Mouse (Mus musculus): ENCODE results near the gene Erp29.

GRCm38 (mm10) chr5:121422787-121423186 is 29.5 kb downstream of the Erp29 start:
- TF ChIP-seq CTCF (IDR thresholded peaks at IDR 0.05; ENCODE audit: low read depth, low read length): no peak
- TF ChIP-seq POLR2A (IDR thresholded peaks at IDR 0.05; ENCODE audit: borderline replicate concordance, low read depth, low read length): no peak

All from bone marrow macrophage, adult 2 months (primary cell).